Mouse (Mus musculus) ES-E14 (cell line): ENCODE measurements around the gene Gsdma. TPM values are rescaled to one million over a fixed set of nuclear protein-coding genes. Genes with fewer than 3 reads are reported as not detected.

Experiments used
- DNase-seq: peaks from one replicate; pipeline ENCODE4 v3.0.0-alpha.2; 2013; ENCODE audit warnings: low read depth, low spot score
- H3K27ac ChIP-seq: 2 replicates; pipeline ENCODE4 v1.5.1; 2012; ENCODE audit warnings: low read depth, mild to moderate bottlenecking, low read length, moderate library complexity, mixed read lengths; ENCODE audit not compliant: poor library complexity, insufficient read depth, severe bottlenecking
- H3K36me3 ChIP-seq: 2 replicates; pipeline ENCODE4 v1.6.1; 2012; ENCODE audit warnings: mild to moderate bottlenecking, low read length, moderate library complexity, mixed read lengths; ENCODE audit not compliant: control insufficient read depth, poor library complexity, insufficient read depth, severe bottlenecking
- H3K4me1 ChIP-seq, 2 experiments: fragments of 150-350 bp in 1 of 2; sonication (generic) in 1 of 2; 2 replicates each; pipeline ENCODE4 v1.6.1; 2012; ENCODE audit warnings: low read length in 2 of 2, mild to moderate bottlenecking in 1 of 2, mixed read lengths in 1 of 2; ENCODE audit not compliant: control insufficient read depth in 2 of 2, insufficient read depth in 2 of 2, poor library complexity in 1 of 2
- H3K4me3 ChIP-seq, 2 experiments: fragments of 150-350 bp in 1 of 2; sonication (generic) in 1 of 2; 2 replicates each; pipeline ENCODE4 v1.5.1; 2012; ENCODE audit warnings: low read length in 2 of 2, low read depth in 1 of 2, mild to moderate bottlenecking in 1 of 2, mixed read lengths in 1 of 2; ENCODE audit not compliant: insufficient read depth in 1 of 2, poor library complexity in 1 of 2, severe bottlenecking in 1 of 2
- H3K9ac ChIP-seq: 2 replicates; pipeline ENCODE4 v1.6.1; 2012; ENCODE audit warnings: low read depth, mild to moderate bottlenecking, low read length, mixed read lengths; ENCODE audit not compliant: poor library complexity, insufficient read depth, severe bottlenecking
- H3K9me3 ChIP-seq: fragments of 150-350 bp; sonication (generic); 2 replicates; pipeline ENCODE4 v1.6.1; 2012; ENCODE audit warnings: low read depth, mild to moderate bottlenecking, low read length; ENCODE audit not compliant: control insufficient read depth, insufficient read depth
- CHD2 ChIP-seq: IDR thresholded peaks from 2 replicates; pipeline ENCODE4 v1.6.1; 2014; ENCODE audit warnings: mild to moderate bottlenecking, low read depth, low read length, inconsistent platforms
- HCFC1 ChIP-seq: IDR thresholded peaks from 2 replicates; pipeline ENCODE4 v1.6.1; 2012; ENCODE audit warnings: low read length, inconsistent platforms, borderline replicate concordance; ENCODE audit not compliant: insufficient read depth
- MAFK ChIP-seq: IDR thresholded peaks from 2 replicates; pipeline ENCODE4 v1.6.1; 2014; ENCODE audit warnings: mild to moderate bottlenecking, low read depth, low read length, inconsistent platforms; ENCODE audit not compliant: insufficient read depth
- ZC3H11A ChIP-seq: IDR thresholded peaks from 2 replicates; pipeline ENCODE4 v1.6.1; 2012; ENCODE audit warnings: low read depth, mild to moderate bottlenecking, inconsistent platforms, low read length, borderline replicate concordance
- ZNF384 ChIP-seq: IDR thresholded peaks from 2 replicates; pipeline ENCODE4 v1.6.1; 2012; ENCODE audit warnings: low read depth, low read length, inconsistent platforms
- in situ Hi-C, 2 experiments: fragments of 600-800 bp; cut with MboI; formaldehyde crosslinking; loops; one replicate each; pipeline ENCODE4 v1.15.1; 2025; ENCODE audit warnings: low sequenced_read_pairs in 2 of 2, inconsistent platforms in 1 of 2; ENCODE audit not compliant: unreplicated experiment in 2 of 2
- total RNA-seq: library from RNA; depleted of rRNA; stranded (reverse); fragments of 300-350 nt; gene quantifications from 2 replicates; pipeline ENCODE4 v1.2.3, GENCODE M21; 2012

The Gsdma gene
- total RNA-seq, 1 experiment, result 0.40 TPM

GRCm38 (mm10) chr11:98713703-98714102, 49.6 kb downstream of the Gsdma start:
- no peak overlapping the region for H3K27ac ChIP-seq
- DNase-seq, result no peak
- no peaks in the 10 kb centered on the region for H3K9me3 ChIP-seq
- no peak overlapping the region for H3K4me3 ChIP-seq
- in situ Hi-C loops, result no loop called here
- no peak overlapping the region for H3K9ac ChIP-seq
- TF ChIP-seq ZNF384, result no peak
- peaks cover 42% of the 10 kb centered on the region for H3K36me3 ChIP-seq
- peaks cover 2 to 25% of the 10 kb centered on the region in 2 experiments; a peak in 3 of 4 replicates for H3K4me1 ChIP-seq

- TF ChIP-seq ZNF384 (0 out of 2 replicates have a peak, but pooled peaks have one; percentile 11), HCFC1 (no peak), CHD2 (no peak), MAFK (no peak), ZC3H11A (no peak)
- Histone ChIP-seq H3K36me3 (peaks cover 26% of the 10 kb centered on the region), H3K9me3 (no peaks in the 10 kb centered on the region), H3K27ac (no peak overlapping the region), H3K9ac (no peak overlapping the region), H3K4me3 (no peak overlapping the region), H3K4me1 (peaks cover 0 to 19% of the 10 kb centered on the region in 2 experiments; a peak in 2 of 4 replicates)
- DNase-seq, result no peak
- in situ Hi-C loops, result no loop called here
Observed at GRCm38 (mm10) chr11:98715946-98716345, 51.8 kb downstream of the Gsdma start.

- H3K36me3 ChIP-seq, result peaks cover 21% of the 10 kb centered on the region
Observed at GRCm38 (mm10) chr11:98717904-98718303, 53.8 kb downstream of the Gsdma start.

GRCm38 (mm10) chr11:98720756-98721155, 56.6 kb downstream of the Gsdma start:
- H3K4me3 ChIP-seq, result no peak overlapping the region
- no peak overlapping the region for H3K9ac ChIP-seq
- no peaks in the 10 kb centered on the region for H3K9me3 ChIP-seq
- no peak overlapping the region for H3K27ac ChIP-seq
- in situ Hi-C loops, result no loop called here
- no peak for DNase-seq
- TF ChIP-seq MAFK (no peak), HCFC1 (no peak), ZNF384 (no peak), ZC3H11A (no peak), CHD2 (no peak)
- H3K36me3 ChIP-seq, result peaks cover 6% of the 10 kb centered on the region; the same call in 1 of the 2 replicates
- H3K4me1 ChIP-seq, result peaks cover 0 to 21% of the 10 kb centered on the region in 2 experiments; a peak in 2 of 4 replicates

More at GRCm38 (mm10) chr11:98717904-98718303, 53.8 kb downstream of the Gsdma start:
- H3K9me3 ChIP-seq, result no peaks in the 10 kb centered on the region
- no peak overlapping the region for H3K4me3 ChIP-seq
- in situ Hi-C loops, result no loop called here
- no peak overlapping the region for H3K27ac ChIP-seq
- TF ChIP-seq ZNF384 (no peak), CHD2 (no peak), MAFK (no peak), ZC3H11A (no peak), HCFC1 (no peak)
- DNase-seq, result peak; percentile 57
- peaks cover 0 to 21% of the 10 kb centered on the region in 2 experiments; a peak in 2 of 4 replicates for H3K4me1 ChIP-seq
- no peak overlapping the region; the same call in 1 of the 2 replicates for H3K9ac ChIP-seq
